Mouse (Mus musculus) induced T-regulatory cell, adult 2 months (primary cell): ENCODE data around the gene 1700047I17Rik2.
"Not testable (repeated sequence)": the region's sequence is repeated elsewhere in the genome, so short reads cannot be mapped to it uniquely, and the experiment has no call there.

Experiments used
- DNase-seq: peaks from one replicate; pipeline ENCODE4 v3.0.0-alpha.2; 2012; ENCODE audit warnings: low read depth

Gene 1700047I17Rik2

DNA sequence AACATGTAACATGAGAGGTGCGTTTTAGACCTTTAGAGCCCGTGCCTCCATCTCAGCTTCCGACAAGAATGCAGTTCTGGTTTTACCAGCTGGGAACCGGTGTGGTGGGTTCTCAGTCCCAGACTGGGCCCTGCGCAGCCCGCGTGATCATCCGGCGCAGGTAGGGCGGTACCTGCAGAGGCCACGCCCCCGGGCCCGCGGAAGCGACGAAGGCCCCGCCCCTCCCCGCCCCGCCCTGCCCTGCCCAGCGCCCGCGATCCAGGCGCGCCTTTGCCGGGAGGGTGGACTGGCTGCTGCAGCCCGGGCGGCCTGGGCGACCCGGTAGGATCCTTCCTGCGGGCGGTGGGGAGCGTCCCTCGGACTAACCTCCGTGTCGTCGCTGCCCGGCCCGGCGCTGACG, at the start of gene 1700047I17Rik2:
TSS of gene 1700047I17Rik2 (plus strand) at position 287 of the 400 bp plus-strand sequence.
- DNase-seq: not testable (repeated sequence)

DNA sequence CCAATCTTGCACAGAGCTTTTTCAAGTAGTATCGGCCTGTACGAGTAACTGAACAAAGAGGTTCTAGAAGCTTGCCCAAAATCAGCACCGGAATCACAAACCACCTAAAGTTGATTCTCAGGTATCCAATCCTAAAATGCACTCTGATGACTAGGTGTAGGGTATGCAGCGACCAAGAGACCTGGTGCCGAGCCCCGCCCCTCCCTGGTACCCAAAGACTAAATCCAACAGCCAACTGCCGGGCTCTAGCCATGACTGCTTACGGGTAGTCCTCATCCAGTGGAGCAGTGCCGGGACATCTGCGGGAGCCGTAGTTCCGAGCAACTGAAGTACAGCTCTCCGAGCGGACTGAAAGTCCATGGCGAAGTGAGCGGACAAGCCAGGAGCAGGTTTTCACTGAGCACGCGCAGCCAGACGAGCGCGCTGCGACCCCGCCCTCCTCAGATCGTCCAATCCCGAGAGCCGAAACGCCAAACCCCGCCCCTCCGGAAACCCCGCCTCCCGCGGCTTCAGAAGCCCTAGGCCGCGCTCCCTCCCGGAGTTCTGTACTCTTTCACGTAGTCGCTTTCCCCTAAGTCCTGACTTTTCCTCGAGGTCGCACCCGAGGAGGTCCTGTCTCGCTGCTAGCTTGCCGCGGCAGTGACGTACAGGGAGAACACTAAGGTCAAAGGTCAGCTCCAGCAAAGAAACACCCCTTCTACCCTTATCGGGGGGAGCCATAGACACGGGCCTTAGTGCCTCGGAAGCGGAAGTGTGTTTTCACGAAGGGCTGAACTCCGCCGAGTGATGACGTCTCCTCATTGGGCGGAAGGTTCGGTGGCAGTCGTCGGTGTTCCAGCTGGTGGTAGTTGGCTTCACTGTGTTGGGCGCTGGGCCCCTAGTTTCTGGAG, 44.6 kb upstream of the 1700047I17Rik2 start, which contains the start of gene Srp54b:
TSS of gene Srp54b (plus strand) at position 546 of the 890 bp plus-strand sequence.
- DNase-seq: not testable (repeated sequence)

DNA sequence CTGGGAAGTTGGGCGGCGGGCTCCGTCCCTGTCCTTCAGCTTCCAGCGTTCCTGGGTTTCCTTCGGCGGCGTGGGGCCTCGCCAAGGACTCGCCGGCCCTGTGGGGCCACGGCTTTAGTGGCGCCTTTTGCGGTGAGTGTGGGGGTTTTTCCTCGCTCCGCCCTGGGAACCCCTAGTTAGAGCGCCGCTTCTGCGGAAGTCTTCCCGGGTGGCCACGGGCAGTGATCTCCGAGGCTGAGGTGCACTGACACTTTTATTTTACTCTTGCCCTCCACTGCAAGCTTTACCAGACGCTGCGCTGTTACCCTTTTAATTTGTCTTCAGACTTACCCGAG, 44.0 kb upstream of the 1700047I17Rik2 start:
- not testable (repeated sequence) for DNase-seq

DNA sequence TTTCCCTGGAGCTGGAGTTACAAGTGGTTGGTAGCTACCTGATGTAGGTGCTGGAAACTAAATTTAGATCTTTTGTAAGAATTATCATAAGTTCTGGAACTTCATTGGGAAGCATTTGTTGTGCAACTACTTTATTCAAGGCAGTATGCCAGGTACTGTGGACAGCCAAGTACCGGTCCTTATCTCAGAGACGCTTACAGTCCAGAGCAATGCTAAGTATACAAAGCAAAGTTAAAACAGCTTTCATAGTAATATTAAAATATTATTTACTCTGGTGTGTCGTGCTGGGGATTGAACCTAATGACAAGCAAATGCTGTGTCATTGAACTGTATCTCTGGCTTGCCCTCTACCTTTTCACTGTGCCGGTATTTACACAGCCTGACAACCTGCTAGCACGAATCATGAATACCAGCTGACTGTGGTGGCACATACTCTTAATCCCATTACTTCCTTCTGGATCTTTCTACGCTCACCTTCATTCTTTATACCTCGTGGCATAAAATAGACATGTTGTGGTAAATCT, 32.3 kb upstream of the 1700047I17Rik2 start:
- not testable (repeated sequence) for DNase-seq

DNA sequence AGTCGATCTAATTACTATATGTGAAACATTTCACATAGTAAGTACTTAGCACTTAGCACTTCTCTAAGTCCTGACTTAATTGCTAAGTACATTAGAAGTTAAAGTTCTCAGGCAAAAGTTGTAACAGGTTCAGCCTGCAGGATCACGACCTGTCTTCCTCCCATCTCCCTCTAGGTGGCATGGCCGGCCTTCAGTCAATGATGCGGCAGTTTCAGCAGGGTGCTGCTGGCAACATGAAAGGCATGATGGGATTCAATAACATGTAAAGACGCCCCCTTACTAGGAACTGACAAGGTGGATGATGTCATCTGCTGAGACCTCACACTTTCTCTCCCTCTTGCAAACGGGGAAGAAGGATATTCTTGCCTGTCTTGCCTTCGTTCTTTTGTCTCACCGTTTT, 11.7 kb upstream of the 1700047I17Rik2 start:
- not testable (repeated sequence) for DNase-seq

- DNase-seq: not testable (repeated sequence)
Measured at GRCm38 (mm10) chr12:55189127-55189526, 10.3 kb upstream of the 1700047I17Rik2 start.

DNA sequence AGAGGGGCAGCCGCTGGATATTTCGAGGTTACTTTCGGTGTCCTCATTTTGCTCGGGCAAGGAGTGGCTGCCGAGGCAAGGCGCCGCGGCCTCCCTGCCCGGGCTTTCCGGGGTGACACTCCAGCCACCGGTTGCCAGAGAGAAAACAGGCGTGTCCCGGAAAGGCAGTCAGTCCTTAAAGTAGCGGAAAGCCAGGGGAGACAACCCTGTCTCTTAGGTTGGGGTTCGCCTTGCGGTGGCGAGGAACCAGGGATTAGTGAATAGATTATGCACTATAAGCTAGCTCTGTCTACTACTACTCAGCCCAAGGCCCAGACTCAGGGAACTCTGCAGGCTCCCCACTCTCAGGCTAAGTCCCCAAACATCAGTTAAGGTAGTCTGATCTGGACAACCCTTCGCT, 407 bp downstream of the 1700047I17Rik2 start:
- not testable (repeated sequence) for DNase-seq

GRCm38 (mm10) chr12:55212944-55213343, 13.6 kb downstream of the 1700047I17Rik2 start:
- DNase-seq: not testable (repeated sequence)

GRCm38 (mm10) chr12:55229626-55230519, 30.5 kb downstream of the 1700047I17Rik2 start, which contains the start of gene Srp54c:
Gene Srp54c (plus strand): TSS chr12:55230168.
- DNase-seq: not testable (repeated sequence)

DNA sequence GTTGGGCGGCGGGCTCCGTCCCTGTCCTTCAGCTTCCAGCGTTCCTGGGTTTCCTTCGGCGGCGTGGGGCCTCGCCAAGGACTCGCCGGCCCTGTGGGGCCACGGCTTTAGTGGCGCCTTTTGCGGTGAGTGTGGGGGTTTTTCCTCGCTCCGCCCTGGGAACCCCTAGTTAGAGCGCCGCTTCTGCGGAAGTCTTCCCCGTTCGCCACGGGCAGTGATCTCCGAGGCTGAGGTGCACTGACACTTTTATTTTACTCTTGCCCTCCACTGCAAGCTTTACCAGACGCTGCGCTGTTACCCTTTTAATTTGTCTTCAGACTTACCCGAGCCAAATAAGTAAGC, 31.1 kb downstream of the 1700047I17Rik2 start:
- not testable (repeated sequence) for DNase-seq

GRCm38 (mm10) chr12:55242243-55242642, 42.9 kb downstream of the 1700047I17Rik2 start:
- not testable (repeated sequence) for DNase-seq

GRCm38 (mm10) chr12:55261950-55262349, 62.6 kb downstream of the 1700047I17Rik2 start:
- DNase-seq: not testable (repeated sequence)

DNA sequence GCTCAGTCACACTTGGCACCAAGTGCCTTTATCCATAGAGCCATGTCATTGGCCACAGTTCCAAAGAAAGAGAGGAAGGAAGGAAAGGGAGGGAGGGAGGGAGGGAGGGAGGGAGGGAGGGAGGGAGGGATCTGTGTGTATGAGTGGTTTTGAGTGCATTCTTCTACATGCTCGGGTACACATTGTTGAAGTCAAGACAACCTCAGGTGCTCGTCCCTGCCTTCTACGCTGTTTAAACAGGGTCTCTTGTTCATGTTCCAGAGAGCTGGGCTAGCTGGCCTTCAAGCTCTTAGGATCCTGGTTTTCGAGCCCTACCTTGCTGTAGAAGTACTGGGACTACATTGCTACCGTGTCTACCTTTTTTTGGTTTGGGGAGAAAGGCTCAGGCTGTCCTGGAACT, 64.0 kb downstream of the 1700047I17Rik2 start:
- not testable (repeated sequence) for DNase-seq
